Mouse (Mus musculus): ENCODE measurements around the gene Cmtr1. TPM values are rescaled to one million over a fixed set of nuclear protein-coding genes. Genes with fewer than 3 reads are reported as not detected.

The Cmtr1 gene
- total and polyA plus RNA-seq, 3 experiments: 88.8 to 135 (median 105) TPM

GRCm38 (mm10) chr17:29615024-29615551, 45.3 kb upstream of the Cmtr1 start:
- Histone ChIP-seq H3K36me3 (replicated peaks in 1 of 2; ENCODE audit: control insufficient read depth in 1 of 2, insufficient read depth in 1 of 2, low read length in 1 of 2) (peaks cover 8 to 34% of the 10 kb centered on the region in 2 experiments), H3K4me3 (replicated peaks in 1 of 3; ENCODE audit: low read depth in 2 of 3, low read length in 2 of 3, poor library complexity in 1 of 3) (peak overlapping the region; percentile 81 to 94 (median 85)), H3K9me3 (replicated peaks; ENCODE audit: low read length) (no peaks in the 10 kb centered on the region), H3K79me2 (replicated peaks; ENCODE audit: control insufficient read depth, extremely low read depth, insufficient read depth, poor library complexity, severe bottlenecking) (peaks cover 29% of the 10 kb centered on the region), H3K27ac (ENCODE audit: insufficient read depth, low read depth) (peak overlapping the region; percentile 76), H3K27me3 (replicated peaks) (no peaks in the 10 kb centered on the region), H3K4me2 (ENCODE audit: insufficient read depth, low read depth, poor library complexity, severe bottlenecking) (peak overlapping the region; percentile 73), H3K9ac (ENCODE audit: insufficient read depth, low read depth) (peak overlapping the region; percentile 78), H3K4me1 (ENCODE audit: control insufficient read depth in 1 of 2, insufficient read depth in 2 of 2) (peaks cover 5 to 26% of the 10 kb centered on the region in 2 experiments)
- peak; percentile 12 for DNase-seq (ENCODE audit: extremely low read depth)
- in situ Hi-C loops (cut with MboI; ENCODE audit: low pct_ligation_motif_present, low pct_unique_long_range_greater_than_20kb, low sequenced_read_pairs): loop anchor here (25.0 kb wide), 1 partner anchor 247 kb away; no protein-coding TSS in a partner anchor
- TF ChIP-seq ELF1 (IDR thresholded peaks at IDR 0.05; ENCODE audit: low read depth, low read length): no peak
- peak; percentile 86; the same call in 1 of the 2 replicates for TF ChIP-seq UBTF (IDR thresholded peaks at IDR 0.05; ENCODE audit: low read depth, low read length)
- 0 out of 2 replicates have a peak, but pooled peaks have one; percentile 11 for TF ChIP-seq POLR2AphosphoS2 (IDR thresholded peaks at IDR 0.05; ENCODE audit: low read depth, low read length)
- dilution Hi-C loops (cut with MboI; ENCODE audit: extremely low pct_ligation_motif_present, extremely low pct_unique_long_range_greater_than_20kb, low sequenced_read_pairs): no loop called here

- H3K27me3 ChIP-seq (replicated peaks): no peaks in the 10 kb centered on the region
- peaks cover 5 to 26% of the 10 kb centered on the region in 2 experiments for H3K4me1 ChIP-seq (ENCODE audit: control insufficient read depth in 1 of 2, insufficient read depth in 2 of 2)
- peak overlapping the region; percentile 73 for H3K4me2 ChIP-seq (ENCODE audit: insufficient read depth, low read depth, poor library complexity, severe bottlenecking)
- in situ Hi-C loops (cut with MboI; ENCODE audit: low pct_ligation_motif_present, low pct_unique_long_range_greater_than_20kb, low sequenced_read_pairs) (loop anchor here (25.0 kb wide), 1 partner anchor 247 kb away; no protein-coding TSS in a partner anchor), dilution Hi-C loops (cut with MboI; ENCODE audit: extremely low pct_ligation_motif_present, extremely low pct_unique_long_range_greater_than_20kb, low sequenced_read_pairs) (no loop called here)
- H3K27ac ChIP-seq (ENCODE audit: insufficient read depth, low read depth): no peak overlapping the region
- H3K79me2 ChIP-seq (replicated peaks; ENCODE audit: control insufficient read depth, extremely low read depth, insufficient read depth, poor library complexity, severe bottlenecking): peaks cover 29% of the 10 kb centered on the region
- H3K36me3 ChIP-seq (replicated peaks in 1 of 2; ENCODE audit: control insufficient read depth in 1 of 2, insufficient read depth in 1 of 2, low read length in 1 of 2): peaks cover 8 to 36% of the 10 kb centered on the region in 2 experiments
- H3K9ac ChIP-seq (ENCODE audit: insufficient read depth, low read depth): peak overlapping the region; percentile 78
- DNase-seq (ENCODE audit: extremely low read depth): peak; percentile 9
- TF ChIP-seq SIN3A (IDR thresholded peaks at IDR 0.05; ENCODE audit: low read length): 0 out of 2 replicates have a peak, but pooled peaks have one; percentile 19
- TF ChIP-seq USF2 (conservative IDR thresholded peaks at IDR 0.05; ENCODE audit: low read depth, low read length): no peak
- H3K4me3 ChIP-seq (replicated peaks in 1 of 3; ENCODE audit: low read depth in 2 of 3, low read length in 2 of 3, poor library complexity in 1 of 3): peak overlapping the region; percentile 81 to 94 (median 85)
- no peaks in the 10 kb centered on the region for H3K9me3 ChIP-seq (replicated peaks; ENCODE audit: low read length)
Measured at GRCm38 (mm10) chr17:29615616-29616015, 44.8 kb upstream of the Cmtr1 start.

- peaks cover 29% of the 10 kb centered on the region for H3K79me2 ChIP-seq (replicated peaks; ENCODE audit: control insufficient read depth, extremely low read depth, insufficient read depth, poor library complexity, severe bottlenecking)
- peaks cover 32 to 71% of the 10 kb centered on the region in 2 experiments for H3K36me3 ChIP-seq (replicated peaks in 1 of 2; ENCODE audit: control insufficient read depth in 1 of 2, insufficient read depth in 1 of 2, low read length in 1 of 2)
- H3K27me3 ChIP-seq (replicated peaks): no peaks in the 10 kb centered on the region
- H3K4me3 ChIP-seq (replicated peaks in 1 of 3; ENCODE audit: low read depth in 2 of 3, low read length in 2 of 3, poor library complexity in 1 of 3): no peak overlapping the region
- H3K27ac ChIP-seq (ENCODE audit: insufficient read depth, low read depth): no peak overlapping the region
- no peak overlapping the region for H3K4me2 ChIP-seq (ENCODE audit: insufficient read depth, low read depth, poor library complexity, severe bottlenecking)
- TF ChIP-seq ZNF384 (IDR thresholded peaks at IDR 0.05; ENCODE audit: low read depth, low read length) (no peak), HCFC1 (IDR thresholded peaks at IDR 0.05; ENCODE audit: low read depth, low read length) (no peak), IRF4 (IDR thresholded peaks at IDR 0.05; ENCODE audit: low read depth, low read length) (no peak), MEF2A (IDR thresholded peaks at IDR 0.05; ENCODE audit: borderline replicate concordance, low read depth, low read length) (no peak), USF1 (IDR thresholded peaks at IDR 0.05; ENCODE audit: low read depth, low read length) (no peak)
- no peaks in the 10 kb centered on the region for H3K9me3 ChIP-seq (replicated peaks; ENCODE audit: low read length)
- no peak for DNase-seq (ENCODE audit: extremely low read depth)
- dilution Hi-C loops (cut with MboI; ENCODE audit: extremely low pct_ligation_motif_present, extremely low pct_unique_long_range_greater_than_20kb, low sequenced_read_pairs): no loop called here
- in situ Hi-C loops (cut with MboI; ENCODE audit: low pct_ligation_motif_present, low pct_unique_long_range_greater_than_20kb, low sequenced_read_pairs): loop anchor here (25.0 kb wide), 1 partner anchor 243 kb away; no protein-coding TSS in a partner anchor
- no peak overlapping the region for H3K9ac ChIP-seq (ENCODE audit: insufficient read depth, low read depth)
- peaks cover 5 to 23% of the 10 kb centered on the region in 2 experiments for H3K4me1 ChIP-seq (ENCODE audit: control insufficient read depth in 1 of 2, insufficient read depth in 2 of 2)
Measured at GRCm38 (mm10) chr17:29619231-29619630, 41.2 kb upstream of the Cmtr1 start.
